Mouse (Mus musculus): ENCODE measurements around the gene Coa5.

The Coa5 gene

GRCm38 (mm10) chr1:37429366-37430296 is at the start of gene Coa5, which contains the start of gene Unc50:
Gene Coa5, minus strand, starts transcription at chr1:37430103.
Gene Unc50, plus strand, starts transcription at chr1:37430139.
- peak; percentile 92 for DNase-seq

DNA sequence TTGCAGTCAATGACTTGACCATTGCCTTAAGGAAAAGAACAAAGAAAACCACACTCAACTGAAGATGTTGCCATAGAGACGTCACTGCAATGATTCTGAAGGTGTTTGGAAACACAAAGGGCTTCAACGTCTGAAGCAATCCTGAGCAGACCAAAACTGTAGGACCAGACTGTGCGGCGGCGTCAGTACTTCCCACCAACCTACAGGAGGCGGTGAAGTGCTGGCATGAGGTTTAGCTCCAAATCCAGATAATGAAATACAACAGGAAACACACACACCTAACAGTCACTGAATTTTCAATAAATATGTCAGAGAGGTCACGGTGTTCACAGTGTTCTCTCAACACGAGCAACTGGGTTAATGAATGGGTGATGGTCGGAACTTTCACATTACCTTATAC is 49.2 kb upstream of the Coa5 start:
- no peak for DNase-seq

DNA sequence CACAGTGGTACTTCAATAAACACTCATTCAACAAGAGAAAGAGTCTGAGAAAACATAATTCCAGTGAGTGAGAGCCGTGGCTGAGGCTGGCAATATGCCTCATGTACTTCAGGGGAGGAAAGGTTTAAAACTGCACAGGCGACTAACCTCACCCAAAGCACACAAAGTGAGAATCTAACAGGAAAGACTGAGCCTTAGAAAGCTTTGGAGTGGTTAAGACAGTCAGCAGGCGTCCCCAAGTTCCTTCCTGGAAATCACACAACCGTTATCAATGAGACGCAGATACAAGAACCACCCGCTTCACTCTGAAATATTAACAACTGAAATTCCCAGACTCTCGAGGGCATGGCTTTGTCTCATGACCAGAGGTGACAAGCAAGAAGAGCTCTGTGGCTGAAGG is 48.5 kb upstream of the Coa5 start:
- DNase-seq, result no peak

DNA sequence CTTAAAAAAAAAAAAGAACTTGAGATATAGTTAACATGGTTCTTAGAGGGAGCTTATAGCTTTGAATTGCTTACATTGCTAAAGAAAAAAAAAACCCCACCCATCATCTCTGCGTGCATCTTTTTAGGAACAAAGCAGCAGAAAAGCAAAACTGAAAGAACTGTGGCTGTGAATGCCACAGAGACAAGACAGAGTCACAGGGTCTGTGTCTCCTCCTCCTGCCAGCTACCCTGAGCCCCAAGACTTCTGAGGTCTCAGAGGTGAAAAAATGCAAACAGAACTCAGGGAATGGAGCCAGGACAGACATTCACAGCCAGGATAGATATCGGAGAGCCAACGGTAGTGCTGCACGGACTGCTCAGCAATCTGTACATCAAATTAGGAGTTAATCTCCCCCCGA is 48.0 kb upstream of the Coa5 start:
- no peak for DNase-seq

DNA sequence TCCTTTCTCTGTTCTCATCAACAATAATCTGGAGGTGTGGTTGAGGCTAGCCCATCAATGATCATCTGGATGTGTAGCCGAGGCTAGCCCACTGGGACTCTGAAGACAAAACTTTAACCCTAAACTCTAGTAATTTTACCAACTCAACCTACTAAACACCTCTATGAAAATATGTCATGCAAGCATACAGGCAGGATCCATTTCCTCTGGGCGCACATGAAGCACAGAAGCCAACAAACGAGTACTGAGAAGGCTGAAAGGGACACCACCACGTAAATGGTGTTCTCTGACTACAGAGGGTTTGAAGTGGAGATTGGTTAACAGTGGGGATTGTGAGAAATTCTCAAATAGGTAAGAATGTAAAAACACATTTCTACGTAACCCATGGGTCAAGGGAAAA is 47.3 kb upstream of the Coa5 start:
- DNase-seq, result no peak

GRCm38 (mm10) chr1:37475312-37475711 is 45.4 kb upstream of the Coa5 start:
- no peak for DNase-seq

GRCm38 (mm10) chr1:37474634-37475190 is 44.8 kb upstream of the Coa5 start:
- DNase-seq, result no peak

GRCm38 (mm10) chr1:37474046-37474445 is 44.1 kb upstream of the Coa5 start:
- DNase-seq, result no peak

DNA sequence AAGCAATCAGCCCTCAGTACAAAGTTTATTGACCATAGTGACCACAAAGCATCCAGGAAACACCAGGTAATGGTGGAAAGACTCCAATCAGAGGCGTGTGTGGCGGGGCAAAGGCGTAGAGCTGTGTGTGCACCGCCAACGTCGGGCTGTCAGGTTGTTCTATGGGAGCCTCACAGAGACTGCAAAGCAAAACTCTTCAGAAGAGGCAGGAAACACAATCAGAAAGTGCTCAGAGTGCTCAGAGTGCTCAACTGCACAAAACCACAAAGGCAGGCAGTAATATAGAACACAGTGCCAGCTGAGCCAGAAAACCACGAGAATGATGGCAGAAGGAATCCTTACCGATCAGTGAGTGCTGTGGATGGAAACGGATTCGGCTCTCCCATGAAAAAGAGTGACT is 43.3 kb upstream of the Coa5 start:
- DNase-seq, result no peak

GRCm38 (mm10) chr1:37471179-37472148 is 41.6 kb upstream of the Coa5 start:
- DNase-seq, result no peak

- no peak for DNase-seq
These were observed 39.1 kb upstream of the Coa5 start for GRCm38 (mm10) chr1:37469007-37469406.

DNA sequence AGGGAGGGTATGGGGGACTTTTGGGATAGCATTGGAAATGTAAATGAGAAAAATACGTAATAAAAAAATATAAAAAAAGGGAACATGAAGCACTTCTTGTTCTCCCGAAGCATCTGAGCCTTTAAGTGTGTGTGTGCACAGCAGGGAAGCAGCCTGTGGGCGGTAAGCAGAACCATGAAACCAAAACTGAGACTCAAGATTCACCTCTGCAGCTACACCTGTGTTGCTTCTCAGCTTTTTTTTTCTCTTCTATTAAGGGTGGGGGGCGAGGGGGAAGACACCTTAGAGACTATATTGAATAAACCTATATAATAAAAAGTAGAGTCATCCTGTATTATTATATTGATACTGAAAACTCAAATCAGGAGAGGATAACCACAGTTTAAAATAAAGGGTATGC is 37.9 kb upstream of the Coa5 start:
- DNase-seq, result no peak

GRCm38 (mm10) chr1:37466322-37466995 is 36.6 kb upstream of the Coa5 start:
- DNase-seq, result no peak

DNA sequence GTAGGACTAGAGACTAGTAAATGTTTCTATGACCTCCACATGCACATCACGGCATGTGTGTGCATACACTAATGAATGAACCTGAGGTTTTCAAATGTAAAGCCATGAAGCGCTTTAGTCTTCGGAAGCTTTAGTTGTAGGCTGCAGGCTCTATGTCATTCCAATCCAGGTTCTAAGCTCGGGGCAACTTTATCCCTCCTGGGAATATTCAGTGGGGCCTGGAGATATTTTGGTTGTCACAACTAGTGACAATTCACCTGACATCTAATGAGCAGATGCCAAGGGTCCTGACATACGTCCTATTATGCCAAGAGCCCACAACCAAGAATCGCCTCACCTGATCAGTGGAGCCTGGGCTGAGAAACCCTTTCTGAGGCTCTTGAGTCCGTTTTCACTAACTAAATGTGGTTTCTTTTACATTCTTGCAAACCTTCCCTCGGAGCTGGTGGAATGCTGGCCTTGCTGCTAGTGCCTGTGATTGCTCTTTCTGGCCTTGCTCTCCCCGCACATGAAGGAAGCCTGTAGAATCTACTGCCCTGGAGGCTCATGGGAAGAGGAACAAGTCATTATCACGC is 35.1 kb upstream of the Coa5 start:
- DNase-seq, result no peak

- no peak for DNase-seq
These were observed 27.6 kb upstream of the Coa5 start for GRCm38 (mm10) chr1:37457546-37457945.

- no peak for DNase-seq
These were observed 21.4 kb upstream of the Coa5 start for GRCm38 (mm10) chr1:37451270-37451669.

DNA sequence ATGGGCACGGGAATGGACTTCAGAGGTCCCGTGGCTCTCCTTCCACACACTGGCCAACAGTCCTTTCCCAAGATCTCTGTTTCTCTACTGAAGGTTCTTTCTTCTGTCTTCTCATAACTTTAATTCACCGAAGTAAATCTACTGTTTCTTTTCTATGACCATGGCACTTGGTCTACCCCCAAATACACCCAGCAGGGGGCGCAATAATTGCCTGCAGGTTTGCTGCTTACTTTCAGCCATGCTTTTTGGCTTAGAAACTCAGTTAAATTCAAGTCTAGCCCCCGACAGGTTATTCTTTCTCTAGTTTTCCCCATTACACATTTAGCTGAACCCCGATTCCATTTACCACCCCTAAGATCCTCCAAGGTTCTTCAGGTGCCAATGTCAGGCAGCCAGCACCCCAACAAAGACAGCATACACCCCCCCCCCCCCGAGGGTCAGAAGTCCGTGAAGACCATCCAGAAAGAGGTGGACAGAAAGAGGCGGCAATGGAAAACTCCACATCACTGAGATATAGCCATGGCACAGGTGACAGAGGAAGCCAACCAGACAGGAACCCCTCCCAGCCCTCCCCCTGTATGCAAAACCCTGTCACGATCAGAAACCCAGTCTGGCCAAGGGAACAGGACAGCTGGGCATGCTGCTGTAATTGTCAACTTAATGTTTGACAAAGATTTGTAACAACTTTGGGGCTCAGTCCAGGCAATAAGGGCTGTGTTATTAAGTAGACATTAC is 18.6 kb upstream of the Coa5 start:
- DNase-seq, result peak; percentile 36

GRCm38 (mm10) chr1:37442848-37443835 is 13.2 kb upstream of the Coa5 start:
- DNase-seq, result no peak

- no peak for DNase-seq
These were observed 6.5 kb upstream of the Coa5 start for GRCm38 (mm10) chr1:37436419-37436818.

GRCm38 (mm10) chr1:37430297-37430840 is 466 bp upstream of the Coa5 start:
- no peak for DNase-seq
